Mouse (Mus musculus) WW6 (cell line): ENCODE measurements around the gene Birc5.

Source experiments
- DNase-seq: peaks from one replicate; pipeline ENCODE4 v3.0.0-alpha.2; 2013; ENCODE audit warnings: low read depth, low spot score

Gene Birc5

DNA sequence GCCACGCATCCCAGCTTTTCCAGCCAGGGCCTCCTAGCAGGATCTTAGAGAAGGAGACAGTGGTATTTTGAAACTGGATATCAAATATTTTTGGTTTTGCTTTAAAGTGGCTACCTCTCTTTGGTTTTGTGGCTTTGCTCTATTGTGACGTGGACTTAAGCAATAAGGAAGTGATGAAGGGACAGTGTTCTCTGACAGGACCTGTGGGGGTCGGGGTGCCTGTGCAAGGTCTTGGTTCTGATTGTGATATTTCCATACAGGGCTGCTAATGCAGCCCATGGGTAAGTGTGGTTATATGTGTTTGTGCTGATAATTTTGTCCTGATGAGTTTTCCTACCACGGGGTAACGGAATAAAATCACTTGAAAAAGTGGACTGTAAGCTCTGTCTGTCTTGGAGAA is 6.3 kb downstream of the Birc5 start:
- no peak for DNase-seq

DNA sequence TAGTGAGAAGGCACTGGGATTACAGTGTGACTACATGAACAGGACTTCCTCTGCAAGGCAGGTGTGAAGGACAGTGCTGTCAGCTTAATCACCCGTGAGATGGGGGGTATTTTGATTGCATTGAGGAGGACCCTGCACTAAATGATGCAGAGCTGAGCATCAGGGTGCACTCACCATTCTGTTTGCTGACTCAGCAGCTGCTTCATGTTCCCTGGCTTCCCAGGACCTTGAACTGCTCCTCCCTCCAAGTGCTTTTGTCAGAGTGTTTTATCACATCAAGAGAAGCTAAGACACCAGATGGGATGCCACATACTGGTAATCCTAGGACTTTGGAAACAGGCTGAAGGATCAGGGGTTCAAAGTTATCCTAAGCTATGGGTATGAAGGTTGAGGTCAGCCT is 6.9 kb downstream of the Birc5 start:
- DNase-seq, result no peak

DNA sequence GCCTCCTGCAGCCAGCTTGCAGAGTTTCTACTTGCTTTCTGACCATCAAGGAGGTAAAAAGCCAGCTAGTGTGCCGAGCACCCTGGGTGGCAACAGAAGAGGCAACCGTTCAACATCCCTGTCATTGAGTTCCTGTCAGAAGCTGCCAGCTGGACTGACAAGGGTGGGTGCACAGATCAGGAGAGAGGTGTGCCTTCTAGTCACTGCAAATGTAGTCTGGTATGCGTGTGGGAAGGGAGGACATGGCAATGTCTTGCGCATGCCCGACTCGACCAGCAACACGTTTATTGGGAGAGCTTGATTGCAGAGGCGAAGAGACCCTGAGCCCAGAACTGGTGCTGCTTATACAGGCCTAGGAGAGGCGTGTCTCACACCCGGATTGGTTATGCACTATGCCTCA is 8.4 kb downstream of the Birc5 start:
- DNase-seq, result no peak

DNA sequence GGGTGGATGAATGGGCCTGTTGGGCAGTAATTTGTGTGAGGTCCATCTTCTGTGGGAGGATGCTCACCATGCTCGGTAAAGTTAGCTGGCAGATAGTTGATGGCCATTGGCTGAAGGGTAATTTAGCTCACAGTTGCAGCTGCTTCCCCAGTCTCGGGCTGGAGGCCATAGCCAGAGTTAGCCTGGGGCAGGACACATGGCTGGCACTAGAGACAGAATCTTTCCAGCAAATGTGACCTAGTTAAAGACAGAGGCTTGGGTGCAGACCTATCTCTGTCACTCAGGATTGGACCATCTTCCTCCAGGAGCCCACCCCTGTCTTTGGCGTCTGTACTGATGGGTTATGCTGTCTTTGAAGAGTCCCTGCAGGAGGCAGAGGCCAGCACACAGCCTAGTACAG is 9.3 kb downstream of the Birc5 start:
- DNase-seq, result no peak

DNA sequence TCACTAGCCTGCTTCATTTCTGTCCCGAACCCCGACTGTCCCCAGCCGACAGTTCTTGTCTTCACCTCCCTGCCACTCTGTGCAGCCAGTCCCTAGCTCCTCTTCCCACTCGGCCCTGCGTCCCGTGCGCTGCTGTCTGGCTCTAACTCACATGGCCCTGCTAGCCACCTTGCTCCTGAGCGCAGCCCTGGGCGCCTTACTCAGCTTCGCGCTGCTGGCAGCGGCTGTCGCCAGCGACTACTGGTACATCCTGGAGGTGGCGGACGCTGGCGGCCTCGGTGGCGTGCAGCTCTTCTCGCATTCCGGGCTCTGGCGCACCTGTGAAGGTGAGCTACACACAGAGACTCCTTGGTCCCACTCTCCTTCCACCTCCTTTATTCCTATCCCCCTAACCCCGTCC is 11.6 kb downstream of the Birc5 start, which contains the start of gene Tmem235:
Tmem235 (plus strand) TSS at position 152 of the 400 bp plus-strand sequence.
- no peak for DNase-seq

DNA sequence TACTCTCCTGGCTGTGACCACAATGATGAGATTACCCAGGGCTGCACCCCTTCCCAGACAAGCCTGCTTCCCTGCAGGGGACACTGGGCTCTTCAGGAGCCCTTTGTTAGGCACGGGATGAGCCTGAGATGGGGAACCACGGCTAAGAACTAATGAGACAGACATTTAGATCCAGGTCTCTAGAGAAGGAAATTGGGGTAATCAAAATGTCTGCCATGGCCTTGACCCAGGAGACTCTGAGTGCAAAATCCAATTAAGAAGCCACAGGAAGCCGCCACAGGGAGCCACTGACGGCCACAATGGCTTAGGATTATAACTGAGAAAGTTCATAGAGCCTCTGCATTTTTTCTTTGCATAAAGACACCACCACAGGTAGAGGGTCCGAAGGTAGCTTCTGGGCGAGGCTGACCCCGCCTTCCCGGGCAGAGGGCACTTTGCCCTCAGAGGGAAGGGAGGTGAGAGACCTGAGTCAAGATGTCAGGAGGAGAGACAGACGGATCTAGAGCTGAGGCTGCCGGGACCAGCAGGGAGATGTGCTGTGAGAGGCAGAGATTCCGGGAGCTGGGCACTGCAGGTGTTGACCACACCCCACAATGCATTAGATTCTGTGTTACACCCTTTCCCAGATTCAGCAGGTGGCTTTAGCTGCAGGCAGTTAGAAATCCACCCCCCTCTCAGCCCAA is 14.3 kb downstream of the Birc5 start:
- no peak for DNase-seq

DNA sequence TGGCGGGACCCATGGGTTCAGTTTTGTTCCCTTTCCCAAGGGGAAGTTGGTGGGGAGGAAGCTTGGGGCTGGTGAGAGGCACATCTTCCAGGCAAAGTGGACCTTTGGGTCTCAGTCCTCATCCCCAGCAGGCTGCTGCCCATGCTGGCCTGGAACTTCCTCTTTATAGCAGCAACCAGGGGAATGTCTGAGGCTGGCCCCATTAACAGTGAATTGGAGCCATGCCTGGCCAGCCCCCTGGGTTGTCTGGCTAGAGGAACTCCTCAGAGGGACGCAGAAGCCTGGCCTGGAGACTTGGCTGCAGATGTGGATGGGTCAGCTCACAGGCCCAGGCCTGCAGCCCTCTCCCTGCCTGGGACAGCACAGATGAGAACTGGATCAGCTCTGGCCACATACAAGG is 15.8 kb downstream of the Birc5 start:
- no peak for DNase-seq

DNA sequence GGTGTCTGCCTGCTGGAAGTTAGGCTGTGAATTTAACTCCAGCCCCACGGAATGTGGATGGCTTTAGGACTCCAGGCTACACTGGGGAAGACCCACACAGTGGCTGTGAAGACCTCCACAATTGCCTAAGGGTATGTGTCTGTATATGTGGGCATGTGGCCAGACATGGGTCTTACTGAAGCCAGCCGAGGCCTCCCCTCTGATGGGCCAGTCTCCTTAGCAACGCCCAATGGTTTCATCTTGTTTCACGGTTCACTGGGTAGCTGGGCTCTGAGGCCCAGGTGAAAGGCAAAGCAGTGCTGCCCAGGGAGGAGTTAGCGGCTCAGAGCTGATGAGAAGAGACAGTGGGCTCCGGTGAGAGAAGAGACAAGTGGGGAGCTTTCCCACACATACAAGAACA is 16.9 kb downstream of the Birc5 start:
- no peak for DNase-seq

DNA sequence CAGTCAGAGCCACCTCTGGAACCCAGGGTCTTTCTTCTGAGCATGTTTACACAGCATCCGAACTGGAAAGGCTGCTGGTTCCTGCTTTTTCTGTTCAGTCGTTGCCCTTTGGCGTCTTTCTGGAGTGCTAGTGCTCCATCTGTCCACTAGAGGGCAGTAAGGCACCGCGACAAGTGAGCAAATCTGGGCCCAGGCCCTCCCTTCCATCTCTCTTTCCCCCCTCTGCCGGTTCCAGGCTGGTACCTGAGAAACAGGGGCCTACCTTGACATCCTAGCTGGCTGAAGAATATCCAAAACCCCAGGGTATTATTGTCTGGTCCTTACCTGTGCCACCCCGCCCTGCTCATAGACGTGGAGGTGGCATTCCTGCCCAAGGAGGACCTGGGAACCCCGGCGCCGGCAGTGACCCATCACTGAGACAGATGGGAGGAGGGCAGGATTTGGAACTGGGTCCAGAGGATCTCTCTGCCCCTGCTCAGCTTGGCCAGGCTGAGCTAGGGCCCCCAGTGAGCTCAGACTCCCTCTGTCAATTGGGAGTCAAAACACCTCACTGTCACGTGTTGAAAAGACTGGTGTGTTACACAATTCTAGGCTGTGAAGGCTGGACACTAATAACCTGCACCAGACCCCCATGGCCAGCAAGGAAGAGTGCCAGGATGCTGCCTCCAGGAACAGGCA is 21.8 kb downstream of the Birc5 start:
- DNase-seq, result peak; percentile 74

DNA sequence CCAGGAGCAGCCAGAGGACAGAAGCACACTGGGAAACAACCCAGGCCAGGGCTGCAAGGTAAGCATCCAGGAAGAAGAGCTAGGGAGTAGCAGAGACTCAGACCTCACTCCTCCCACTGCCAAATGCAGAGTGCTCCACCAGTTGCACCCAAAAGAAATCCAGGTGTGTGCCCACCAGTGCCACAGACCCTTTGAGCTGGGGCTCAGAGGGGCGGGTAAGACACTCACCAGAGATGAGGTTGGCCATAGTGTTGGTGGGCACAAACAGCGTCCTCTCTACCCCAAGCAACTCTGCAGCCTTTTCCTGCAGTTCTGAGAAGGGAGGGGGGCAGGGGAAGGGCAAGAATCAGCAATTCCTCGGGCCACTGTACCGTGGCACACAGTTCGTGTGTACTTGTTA is 22.3 kb downstream of the Birc5 start:
- no peak for DNase-seq

DNA sequence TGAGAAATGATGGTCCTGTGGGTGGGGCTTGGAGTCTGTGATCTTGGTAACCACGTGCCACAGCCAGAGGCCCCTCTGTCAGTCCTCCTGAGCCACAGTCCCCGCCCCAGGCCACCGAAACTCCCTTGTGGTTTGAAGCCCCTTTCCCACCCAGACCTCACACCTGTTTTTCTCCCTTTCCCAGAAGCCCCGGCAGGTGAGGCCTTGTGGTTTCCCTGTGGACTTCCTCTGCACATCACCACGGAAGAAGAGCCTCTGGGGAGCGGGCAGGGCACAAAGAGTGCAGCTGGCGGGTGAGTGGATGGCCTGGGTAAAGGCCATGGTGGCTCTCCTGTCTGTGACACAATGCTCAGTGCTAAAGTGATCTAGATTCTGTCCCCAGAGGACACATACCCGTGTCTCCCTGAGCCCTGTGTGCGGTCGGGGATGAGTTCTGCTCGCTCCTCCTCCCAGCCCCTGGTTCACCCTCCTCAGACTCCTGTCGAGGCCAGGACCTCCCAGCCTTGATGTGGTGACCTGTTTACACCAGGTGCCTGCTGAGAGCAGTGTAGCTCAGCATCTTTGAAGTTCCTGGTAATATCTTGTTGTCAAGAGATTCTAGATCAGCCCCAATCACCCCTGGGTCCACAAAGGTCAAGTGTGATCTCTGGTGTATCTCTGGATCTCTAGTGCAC is 23.0 kb downstream of the Birc5 start:
- no peak for DNase-seq

DNA sequence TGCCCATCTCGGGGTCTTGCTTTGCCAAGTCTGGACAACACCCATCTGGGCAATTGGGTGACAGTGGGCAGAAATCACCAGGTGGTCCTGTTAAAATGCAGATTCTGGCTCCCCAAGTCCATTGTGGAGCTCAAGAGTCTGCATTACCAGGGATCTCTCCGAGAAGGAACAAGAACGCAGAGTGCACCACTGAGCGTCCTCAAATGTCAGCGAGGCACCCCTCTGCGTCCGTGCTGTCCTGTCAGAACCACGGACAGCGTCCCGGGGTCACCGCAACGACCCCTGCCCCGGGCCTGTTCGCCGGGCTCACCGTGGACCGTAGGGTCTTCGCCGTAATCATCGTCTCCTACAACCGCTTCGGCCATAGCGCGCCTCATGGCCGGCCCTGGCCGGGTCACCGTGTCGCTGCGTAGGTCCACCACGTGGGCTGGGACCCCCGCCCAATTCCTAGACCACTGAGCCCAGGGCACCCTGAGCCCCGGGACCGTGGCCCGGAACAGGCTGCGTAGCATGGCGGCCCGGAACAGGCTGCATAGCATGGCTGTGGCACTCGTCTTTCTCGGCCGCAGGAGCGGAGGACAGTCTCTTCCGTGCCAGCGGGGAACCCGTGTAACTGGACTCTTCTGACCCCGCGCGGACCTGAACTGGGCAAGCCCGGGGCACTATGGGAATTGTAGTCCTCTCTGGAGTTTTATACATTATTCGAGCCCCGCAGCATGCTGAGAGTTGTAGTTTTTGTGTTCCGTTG is 24.0 kb downstream of the Birc5 start, which contains the start of gene Tha1:
Tha1 (minus strand) TSS at position 621 of the 748 bp plus-strand sequence.
- DNase-seq, result no peak

DNA sequence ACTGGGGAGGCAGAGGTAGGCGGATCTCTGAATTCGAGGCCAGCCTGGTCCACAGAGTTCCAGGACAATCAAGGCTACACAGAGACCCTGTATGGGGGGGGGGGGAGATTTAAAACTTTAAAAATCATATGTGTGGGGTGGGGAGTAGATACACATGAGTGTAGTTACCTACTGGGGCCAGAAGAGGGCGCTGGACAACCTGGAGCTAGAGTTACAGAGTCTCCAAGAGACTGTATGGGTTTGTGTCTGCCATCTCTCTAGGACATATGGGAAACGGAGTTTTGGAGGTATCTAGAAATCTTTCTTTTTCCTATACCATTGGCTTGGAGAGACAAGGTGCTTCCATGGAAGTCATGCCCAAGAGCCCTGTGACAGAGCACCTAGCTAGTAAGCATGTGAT is 25.4 kb downstream of the Birc5 start:
- DNase-seq, result no peak

DNA sequence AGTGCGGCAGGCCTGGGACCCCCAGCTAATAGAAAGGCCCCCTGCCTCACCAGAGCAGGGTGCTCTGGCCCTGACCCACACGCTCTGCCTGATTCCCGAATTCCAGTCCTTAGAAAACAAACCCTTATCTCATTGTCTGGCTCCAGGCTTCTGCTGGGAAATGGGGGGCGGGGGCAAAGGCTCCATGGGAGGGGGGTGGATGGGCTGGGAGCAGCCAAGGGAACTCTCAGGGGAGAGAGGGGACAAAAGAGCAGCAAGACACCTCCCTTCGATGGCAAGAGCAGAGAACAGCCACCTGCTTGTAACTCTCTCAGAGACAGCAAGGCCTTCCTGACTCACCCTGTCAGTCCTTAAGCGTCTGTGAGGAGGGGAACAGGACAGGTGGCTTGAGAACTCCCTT is 26.6 kb downstream of the Birc5 start:
- DNase-seq, result no peak

DNA sequence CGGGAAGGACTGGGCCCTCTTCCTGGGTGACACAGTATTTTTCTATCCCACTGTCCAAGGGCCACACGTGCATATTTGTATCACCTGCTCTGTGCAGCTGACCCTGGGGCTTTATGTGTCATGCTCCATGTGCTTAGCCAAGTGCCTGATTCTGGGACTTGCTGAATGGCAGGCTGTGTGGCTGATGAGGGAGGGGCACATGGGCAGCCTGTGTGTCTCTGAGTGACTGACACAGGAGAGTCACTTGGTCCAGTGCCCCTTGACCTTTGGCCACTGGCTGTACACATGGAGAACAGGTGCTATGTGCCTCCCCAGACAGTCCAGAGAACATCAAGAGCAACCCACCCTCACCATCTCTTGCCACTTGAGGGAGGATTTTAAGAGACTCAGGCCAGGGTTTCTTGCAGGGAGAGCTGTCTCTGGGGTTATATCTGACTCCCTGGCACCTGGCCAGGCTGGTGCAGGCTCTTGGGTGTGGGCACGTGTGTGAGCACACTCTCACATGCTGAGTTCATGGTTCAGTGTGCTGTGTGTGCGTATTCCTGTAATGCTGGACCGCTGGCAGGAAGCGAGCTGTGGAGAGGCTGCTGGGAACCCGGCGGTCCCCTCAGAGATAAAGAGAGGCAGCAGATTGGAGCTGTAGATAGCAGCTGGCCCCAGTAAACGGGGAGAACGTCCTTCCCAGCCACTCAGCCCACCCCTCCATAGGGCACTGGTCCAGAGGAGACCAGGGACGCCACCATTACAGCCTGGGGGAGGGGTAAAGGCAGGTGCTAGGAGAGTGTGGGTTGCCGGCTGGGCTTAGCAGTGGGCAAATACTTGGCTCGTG is 29.1 kb downstream of the Birc5 start:
- DNase-seq, result no peak

DNA sequence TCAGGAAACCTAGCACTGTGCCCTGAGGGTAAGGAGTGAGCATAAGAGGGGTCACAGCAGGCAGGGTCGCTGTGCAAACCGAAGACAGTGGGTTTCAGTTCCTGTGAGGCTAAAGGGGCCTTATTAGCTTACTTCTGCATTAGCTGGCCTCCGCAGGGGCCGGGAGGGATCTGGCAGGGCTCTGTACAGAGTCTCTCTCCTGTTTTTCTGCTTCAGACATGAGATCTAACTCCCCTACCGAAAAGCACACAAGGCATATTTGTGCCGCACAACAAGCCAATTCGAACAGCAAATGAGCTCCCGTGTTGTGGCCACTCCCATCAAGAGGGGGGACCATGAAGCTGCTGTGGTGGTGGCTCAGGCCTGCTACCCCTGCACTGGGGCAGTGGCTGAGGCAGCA is 29.8 kb downstream of the Birc5 start:
- no peak for DNase-seq

DNA sequence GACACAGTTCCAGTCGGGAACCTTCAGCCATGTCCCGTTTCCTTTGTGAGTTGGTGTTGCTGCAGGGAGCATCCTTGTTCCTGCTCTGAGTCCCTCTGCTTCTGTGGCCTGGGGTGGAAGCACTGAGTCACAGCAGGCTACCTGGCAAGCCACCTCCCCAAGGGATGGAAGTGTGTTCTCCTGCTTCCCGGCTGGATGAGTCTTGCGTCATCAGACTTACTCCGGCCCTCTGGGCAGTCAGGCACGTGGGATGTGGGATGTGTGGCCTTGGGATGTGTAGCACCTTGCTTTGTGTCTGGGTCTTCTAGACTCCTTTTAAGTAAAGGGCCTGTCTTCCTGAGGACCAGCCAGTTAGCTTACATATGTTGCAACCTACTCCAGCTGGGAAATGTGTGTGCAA is 30.6 kb downstream of the Birc5 start:
- no peak for DNase-seq

DNA sequence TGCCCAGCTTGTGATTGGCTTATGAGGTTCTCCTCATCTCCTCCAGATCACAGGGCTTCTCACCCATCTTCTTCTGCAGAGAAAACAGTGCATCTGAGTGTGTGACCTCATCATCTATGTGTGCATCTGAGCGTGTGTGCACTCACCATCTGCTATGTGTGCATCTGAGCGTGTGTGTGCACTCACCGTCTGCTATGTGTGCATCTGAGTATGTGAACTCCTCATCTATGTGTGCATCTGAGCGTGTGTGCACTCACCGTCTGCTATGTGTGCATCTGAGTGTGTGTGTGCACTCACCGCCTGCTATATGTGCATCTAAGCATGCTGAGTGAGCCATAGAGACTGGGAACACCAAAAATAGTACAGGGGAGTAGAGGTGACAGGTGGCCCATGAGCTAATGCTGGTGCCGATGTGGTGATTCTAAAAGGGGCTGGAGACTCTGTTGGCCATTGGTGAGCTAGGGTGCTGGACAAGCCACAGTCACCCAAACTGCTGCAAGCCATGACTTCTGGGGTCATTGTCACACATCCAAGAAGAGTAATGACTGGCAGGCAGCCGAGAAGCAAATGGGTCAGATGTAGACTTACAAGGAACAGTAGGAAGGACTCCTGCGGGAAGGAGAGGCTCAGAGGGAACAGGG is 31.4 kb downstream of the Birc5 start:
- DNase-seq, result no peak

DNA sequence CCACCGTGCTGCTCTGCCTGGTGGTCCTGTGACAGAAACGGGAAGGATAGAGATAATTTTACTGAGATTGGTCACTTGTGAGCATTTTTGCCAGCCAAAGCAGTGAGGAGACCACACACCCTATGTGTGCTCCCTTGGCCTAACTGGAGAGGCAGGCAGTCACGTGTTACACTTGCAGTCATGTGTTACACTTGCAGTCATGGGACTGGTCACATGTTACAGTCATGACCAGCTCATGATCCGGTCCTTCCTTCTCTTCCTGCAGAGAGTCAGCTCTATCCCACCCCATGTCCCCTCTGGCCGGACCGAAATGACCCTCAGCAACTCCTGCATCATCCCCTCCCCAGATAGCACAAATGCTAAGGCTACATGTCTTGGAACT is 31.9 kb downstream of the Birc5 start:
- DNase-seq, result no peak

DNA sequence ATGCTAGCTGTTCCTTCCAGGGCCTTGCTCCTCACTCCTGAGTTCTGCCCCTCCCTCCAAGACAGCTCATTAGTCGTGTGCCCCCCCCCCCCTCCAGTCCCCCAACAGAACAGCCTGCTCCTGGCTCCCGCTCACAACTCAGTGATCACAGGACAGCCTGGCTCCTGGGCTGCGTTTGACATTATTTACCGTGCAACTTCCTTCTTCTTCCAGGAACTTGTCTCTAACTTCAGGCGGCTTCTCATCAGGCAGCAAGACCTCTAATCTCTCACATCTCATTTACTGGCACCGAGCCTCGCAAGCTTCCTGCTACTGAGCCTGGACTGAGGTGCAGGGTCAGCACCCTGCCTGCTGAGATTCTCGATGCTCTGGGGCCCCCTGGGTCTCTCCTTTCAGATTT is 32.7 kb downstream of the Birc5 start:
- no peak for DNase-seq

DNA sequence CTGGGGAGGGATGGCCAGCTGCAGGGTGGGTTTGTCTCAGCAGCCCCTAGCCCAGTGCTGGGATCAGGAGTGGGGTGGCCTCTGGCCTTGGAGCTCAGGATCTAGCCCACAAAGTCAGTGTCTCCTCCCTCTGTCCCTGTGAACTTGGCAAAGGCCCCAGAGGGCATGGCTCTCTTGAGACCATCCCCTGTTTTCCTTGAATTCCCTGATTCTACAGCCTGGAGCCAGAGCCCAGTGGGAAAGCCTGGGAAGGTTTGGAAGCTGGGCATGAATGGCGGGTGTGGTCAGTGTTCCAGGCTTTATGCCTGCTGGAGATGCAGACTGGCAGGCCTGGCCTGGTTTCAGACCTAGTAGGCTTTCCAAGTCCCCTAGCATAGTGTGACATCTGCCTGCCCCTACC is 33.2 kb downstream of the Birc5 start:
- DNase-seq, result no peak
